Mouse (Mus musculus): ENCODE results near the gene Slc17a5.

Gene Slc17a5

GRCm38 (mm10) chr9:78569934-78570333 lies 17.9 kb downstream of the Slc17a5 start:
- no peak for DNase-seq (ENCODE audit: extremely low read depth, insufficient read length, low spot score)

- no peak for DNase-seq (ENCODE audit: extremely low read depth, insufficient read length, low spot score)
Observed at GRCm38 (mm10) chr9:78559479-78559878, 28.4 kb downstream of the Slc17a5 start.

- no peak for DNase-seq (ENCODE audit: extremely low read depth, insufficient read length, low spot score)
Observed at GRCm38 (mm10) chr9:78558586-78559214, 29.1 kb downstream of the Slc17a5 start.

GRCm38 (mm10) chr9:78557041-78557440 lies 30.8 kb downstream of the Slc17a5 start:
- no peak for DNase-seq (ENCODE audit: extremely low read depth, insufficient read length, low spot score)

GRCm38 (mm10) chr9:78552984-78553383 lies 34.9 kb downstream of the Slc17a5 start:
- DNase-seq (ENCODE audit: extremely low read depth, insufficient read length, low spot score): peak; percentile 31

GRCm38 (mm10) chr9:78551761-78552160 lies 36.1 kb downstream of the Slc17a5 start:
- no peak for DNase-seq (ENCODE audit: extremely low read depth, insufficient read length, low spot score)

GRCm38 (mm10) chr9:78547742-78548141 lies 40.1 kb downstream of the Slc17a5 start:
- DNase-seq (ENCODE audit: extremely low read depth, insufficient read length, low spot score): no peak

- no peak for DNase-seq (ENCODE audit: extremely low read depth, insufficient read length, low spot score)
Observed at GRCm38 (mm10) chr9:78546944-78547343, 40.9 kb downstream of the Slc17a5 start.

- no peak for DNase-seq (ENCODE audit: extremely low read depth, insufficient read length, low spot score)
Observed at GRCm38 (mm10) chr9:78541758-78542157, 46.1 kb downstream of the Slc17a5 start.

- DNase-seq (ENCODE audit: extremely low read depth, insufficient read length, low spot score): no peak
Observed at GRCm38 (mm10) chr9:78538421-78538820, 49.4 kb downstream of the Slc17a5 start.

GRCm38 (mm10) chr9:78537154-78537873 lies 50.5 kb downstream of the Slc17a5 start:
- no peak for DNase-seq (ENCODE audit: extremely low read depth, insufficient read length, low spot score)

GRCm38 (mm10) chr9:78534606-78535005 lies 53.2 kb downstream of the Slc17a5 start:
- DNase-seq (ENCODE audit: extremely low read depth, insufficient read length, low spot score): no peak

GRCm38 (mm10) chr9:78533296-78533935 lies 54.4 kb downstream of the Slc17a5 start:
- DNase-seq (ENCODE audit: extremely low read depth, insufficient read length, low spot score): no peak

GRCm38 (mm10) chr9:78532341-78532819 lies 55.5 kb downstream of the Slc17a5 start:
- DNase-seq (ENCODE audit: extremely low read depth, insufficient read length, low spot score): no peak

GRCm38 (mm10) chr9:78531816-78532215 lies 56.0 kb downstream of the Slc17a5 start:
- no peak for DNase-seq (ENCODE audit: extremely low read depth, insufficient read length, low spot score)

GRCm38 (mm10) chr9:78527767-78528381 lies 60.0 kb downstream of the Slc17a5 start:
- peak; percentile 77 for DNase-seq (ENCODE audit: extremely low read depth, insufficient read length, low spot score)

GRCm38 (mm10) chr9:78527301-78527761 lies 60.5 kb downstream of the Slc17a5 start:
- peak; percentile 99 for DNase-seq (ENCODE audit: extremely low read depth, insufficient read length, low spot score)

GRCm38 (mm10) chr9:78526206-78526605 lies 61.6 kb downstream of the Slc17a5 start:
- DNase-seq (ENCODE audit: extremely low read depth, insufficient read length, low spot score): no peak

- DNase-seq (ENCODE audit: extremely low read depth, insufficient read length, low spot score): peak; percentile 76
Observed at GRCm38 (mm10) chr9:78525451-78526135, 62.2 kb downstream of the Slc17a5 start.

- no peak for DNase-seq (ENCODE audit: extremely low read depth, insufficient read length, low spot score)
Observed at GRCm38 (mm10) chr9:78521689-78522088, 66.2 kb downstream of the Slc17a5 start.

Data from 3134 (cell line).